Mouse (Mus musculus) midbrain, embryonic 14.5 days (tissue): ENCODE measurements around the gene Rexo1. TPM values are rescaled to one million over a fixed set of nuclear protein-coding genes. Genes with fewer than 3 reads are reported as not detected.

Experiments used
- ATAC-seq: fragments of 200-750 bp; cut with Nextera tagmentation; 2 replicates; pipeline ENCODE4 v1.8.0; 2017; ENCODE audit warnings: moderate number of reproducible peaks, moderate library complexity; ENCODE audit not compliant: low FRiP score, low TSS enrichment
- DNase-seq: peaks from one replicate; pipeline ENCODE4 v3.0.0-alpha.2; 2015
- H3K27ac ChIP-seq: fragments of 300-500 bp; sonication (generic); replicated peaks from 2 replicates; pipeline ENCODE4 v1.5.1; 2014; ENCODE audit warnings: mild to moderate bottlenecking, low read depth, low read length, moderate library complexity
- H3K27me3 ChIP-seq: fragments of 300-500 bp; sonication (generic); 2 replicates; pipeline ENCODE4 v1.6.1; 2014; ENCODE audit warnings: low read length, control low read depth, mixed read lengths; ENCODE audit not compliant: control insufficient read depth, insufficient read depth
- H3K36me3 ChIP-seq: fragments of 300-500 bp; sonication (generic); 2 replicates; pipeline ENCODE4 v1.6.1; 2014; ENCODE audit warnings: low read length, control low read depth; ENCODE audit not compliant: control insufficient read depth, insufficient read depth
- H3K4me1 ChIP-seq: fragments of 300-500 bp; sonication (generic); 2 replicates; pipeline ENCODE4 v1.6.1; 2014; ENCODE audit warnings: mild to moderate bottlenecking, antibody characterized with exemption, low read length, control low read depth; ENCODE audit not compliant: control insufficient read depth, insufficient read depth
- H3K4me2 ChIP-seq: fragments of 300-500 bp; sonication (generic); 2 replicates; pipeline ENCODE4 v1.6.1; 2014; ENCODE audit warnings: mild to moderate bottlenecking, low read length, moderate library complexity
- H3K4me3 ChIP-seq: fragments of 300-500 bp; sonication (generic); replicated peaks from 2 replicates; pipeline ENCODE4 v1.5.1; 2014; ENCODE audit warnings: low read depth, low read length
- H3K9ac ChIP-seq: fragments of 300-500 bp; sonication (generic); replicated peaks from 2 replicates; pipeline ENCODE4 v1.6.1; 2014; ENCODE audit warnings: mild to moderate bottlenecking, low read length, moderate library complexity
- H3K9me3 ChIP-seq: fragments of 300-500 bp; sonication (generic); 2 replicates; pipeline ENCODE4 v1.6.1; 2016; ENCODE audit warnings: low read length, control low read depth, mixed read lengths; ENCODE audit not compliant: control insufficient read depth
- WGBS: fragments of 180-500 bp; shearing (Covaris S2); extraction: QIAGEN DNeasy Blood & Tissue Kit; methylation state at CpG from one replicate; pipeline ENCODE4 v1.1.7; 2014; 5-methylcytosine and 5-hydroxymethylcytosine counted together
- polyA plus RNA-seq: library from polyadenylated mRNA; unstranded; fragments of >200 nt; fragmentation: Nextera tagmentation; extraction: Ambion mirVana; gene quantifications from 2 replicates; pipeline ENCODE4 v1.2.1, GENCODE M21; 2014

Rexo1 gene
- polyA plus RNA-seq, 1 experiment from 2014 or later = 34.2 TPM

- Histone ChIP-seq H3K27ac (no peak within 1 kb of the TSS), H3K9me3 (no peaks in the 10 kb centered on the region), H3K4me2 (peak within 1 kb of the TSS; percentile 22; the same call in 1 of the 2 replicates), H3K4me1 (no peaks in the 10 kb centered on the region), H3K27me3 (peaks cover 7% of the 10 kb centered on the region; the same call in 1 of the 2 replicates), H3K36me3 (peaks cover 32% of the 10 kb centered on the region), H3K4me3 (no peak within 1 kb of the TSS), H3K9ac (no peak within 1 kb of the TSS)
- DNase-seq (peak; percentile 42), ATAC-seq (peak; percentile 59; the same call in 1 of the 2 replicates)
- WGBS = 2% methylated on average over 30 of the region's 30 CpGs
These were observed 22.5 kb downstream of the Rexo1 start, which contains the start of gene Atp8b3 for GRCm38 (mm10) chr10:80538710-80539394. Atp8b3 (minus strand) TSS chr10:80539124.

- Histone ChIP-seq H3K27me3 (peaks cover 7% of the 10 kb centered on the region; the same call in 1 of the 2 replicates), H3K9ac (no peak overlapping the region), H3K4me1 (no peaks in the 10 kb centered on the region), H3K27ac (no peak overlapping the region), H3K4me3 (no peak overlapping the region), H3K36me3 (peaks cover 25% of the 10 kb centered on the region), H3K4me2 (no peak overlapping the region), H3K9me3 (no peaks in the 10 kb centered on the region)
- ATAC-seq (no peak), DNase-seq (no peak)
- 56% methylated on average over 5 of the region's 5 CpGs for WGBS
These were observed 23.2 kb downstream of the Rexo1 start for GRCm38 (mm10) chr10:80538180-80538579.

GRCm38 (mm10) chr10:80535711-80536110 is 25.6 kb downstream of the Rexo1 start:
- H3K4me1 ChIP-seq = no peaks in the 10 kb centered on the region
- H3K9me3 ChIP-seq = no peaks in the 10 kb centered on the region
- H3K4me2 ChIP-seq = no peak overlapping the region; the same call in 1 of the 2 replicates
- ATAC-seq (no peak), DNase-seq (no peak)
- 12% methylated on average over 13 of the region's 13 CpGs for WGBS
- H3K36me3 ChIP-seq = 0 out of 2 replicates have a peak, but pooled peaks cover under 1% of the 10 kb centered on the region
- no peak overlapping the region for H3K9ac ChIP-seq
- no peak overlapping the region for H3K4me3 ChIP-seq
- no peak overlapping the region for H3K27ac ChIP-seq
- H3K27me3 ChIP-seq = peaks cover 7% of the 10 kb centered on the region; the same call in 1 of the 2 replicates

- Histone ChIP-seq H3K9ac (no peak overlapping the region), H3K9me3 (no peaks in the 10 kb centered on the region), H3K4me3 (no peak overlapping the region), H3K27me3 (peaks cover 7% of the 10 kb centered on the region; the same call in 1 of the 2 replicates), H3K4me2 (peak overlapping the region; percentile 6; the same call in 1 of the 2 replicates), H3K36me3 (no peaks in the 10 kb centered on the region), H3K27ac (no peak overlapping the region), H3K4me1 (no peaks in the 10 kb centered on the region)
- DNase-seq (no peak), ATAC-seq (no peak)
- 13% methylated on average over 14 of the region's 14 CpGs for whole genome bisulfite sequencing
These were observed 26.3 kb downstream of the Rexo1 start for GRCm38 (mm10) chr10:80535071-80535470.

GRCm38 (mm10) chr10:80533704-80534103 is 27.7 kb downstream of the Rexo1 start:
- Histone ChIP-seq H3K9me3 (no peaks in the 10 kb centered on the region), H3K9ac (no peak overlapping the region), H3K36me3 (no peaks in the 10 kb centered on the region), H3K4me2 (no peak overlapping the region), H3K27me3 (peaks cover 1% of the 10 kb centered on the region; the same call in 1 of the 2 replicates), H3K4me1 (no peaks in the 10 kb centered on the region), H3K4me3 (no peak overlapping the region), H3K27ac (no peak overlapping the region)
- no peak for ATAC-seq
- WGBS = 21% methylated on average over 7 of the region's 7 CpGs
- DNase-seq = peak; percentile 13

- H3K4me2 ChIP-seq = no peak overlapping the region
- no peak for DNase-seq
- 89% methylated on average over 11 of the region's 11 CpGs for WGBS
These were observed 28.6 kb downstream of the Rexo1 start for GRCm38 (mm10) chr10:80532783-80533182.

GRCm38 (mm10) chr10:80526172-80526571 is 35.2 kb downstream of the Rexo1 start:
- H3K4me3 ChIP-seq = peak overlapping the region; percentile 24; the same call in 1 of the 2 replicates
- H3K36me3 ChIP-seq = no peaks in the 10 kb centered on the region
- no peak overlapping the region for H3K27ac ChIP-seq
- H3K4me1 ChIP-seq = no peaks in the 10 kb centered on the region
- ATAC-seq = peak; percentile 81; the same call in 1 of the 2 replicates
- H3K9ac ChIP-seq = no peak overlapping the region
- 20% methylated on average over 9 of the region's 9 CpGs for WGBS
- H3K4me2 ChIP-seq = peak overlapping the region; percentile 47
- H3K9me3 ChIP-seq = no peaks in the 10 kb centered on the region
- no peaks in the 10 kb centered on the region for H3K27me3 ChIP-seq
- peak; percentile 72 for DNase-seq

More at GRCm38 (mm10) chr10:80532783-80533182, 28.6 kb downstream of the Rexo1 start:
- no peak overlapping the region for H3K4me3 ChIP-seq
- H3K36me3 ChIP-seq = no peaks in the 10 kb centered on the region
- H3K27me3 ChIP-seq = no peaks in the 10 kb centered on the region
- H3K9me3 ChIP-seq = no peaks in the 10 kb centered on the region
- H3K27ac ChIP-seq = no peak overlapping the region
- ATAC-seq = no peak
- H3K4me1 ChIP-seq = no peaks in the 10 kb centered on the region
- H3K9ac ChIP-seq = no peak overlapping the region

GRCm38 (mm10) chr10:80523299-80523698 is 38.1 kb downstream of the Rexo1 start:
- Histone ChIP-seq H3K9me3 (no peaks in the 10 kb centered on the region; the same call in 1 of the 2 replicates), H3K4me2 (no peak overlapping the region), H3K27me3 (no peaks in the 10 kb centered on the region), H3K9ac (no peak overlapping the region), H3K4me3 (no peak overlapping the region), H3K36me3 (no peaks in the 10 kb centered on the region), H3K4me1 (no peaks in the 10 kb centered on the region), H3K27ac (no peak overlapping the region)
- no peak for DNase-seq
- ATAC-seq = no peak
- 92% methylated on average over 7 of the region's 7 CpGs for WGBS

- H3K36me3 ChIP-seq = no peaks in the 10 kb centered on the region
- H3K4me1 ChIP-seq = no peaks in the 10 kb centered on the region
- DNase-seq (no peak), ATAC-seq (no peak)
- no peak overlapping the region for H3K4me3 ChIP-seq
- H3K27ac ChIP-seq = no peak overlapping the region
- no peak overlapping the region for H3K4me2 ChIP-seq
- no peak overlapping the region for H3K9ac ChIP-seq
- no peaks in the 10 kb centered on the region; the same call in 1 of the 2 replicates for H3K9me3 ChIP-seq
- WGBS = 74% methylated on average over 2 of the region's 2 CpGs
- H3K27me3 ChIP-seq = no peaks in the 10 kb centered on the region; the same call in 1 of the 2 replicates
These were observed 42.1 kb downstream of the Rexo1 start for GRCm38 (mm10) chr10:80519287-80519686.
